Mouse (Mus musculus): ENCODE results near the gene Tulp3. TPM values are rescaled to one million over a fixed set of nuclear protein-coding genes. Genes with fewer than 3 reads are reported as not detected.
"Not testable (repeated sequence)": the region's sequence is repeated elsewhere in the genome, so short reads cannot be mapped to it uniquely, and the experiment has no call there.

Tulp3 gene
- 26.9 and 30.9 TPM in 2 replicates for polyA plus RNA-seq (2015; fragmentation: Nextera tagmentation; extraction: Ambion mirVana)

DNA sequence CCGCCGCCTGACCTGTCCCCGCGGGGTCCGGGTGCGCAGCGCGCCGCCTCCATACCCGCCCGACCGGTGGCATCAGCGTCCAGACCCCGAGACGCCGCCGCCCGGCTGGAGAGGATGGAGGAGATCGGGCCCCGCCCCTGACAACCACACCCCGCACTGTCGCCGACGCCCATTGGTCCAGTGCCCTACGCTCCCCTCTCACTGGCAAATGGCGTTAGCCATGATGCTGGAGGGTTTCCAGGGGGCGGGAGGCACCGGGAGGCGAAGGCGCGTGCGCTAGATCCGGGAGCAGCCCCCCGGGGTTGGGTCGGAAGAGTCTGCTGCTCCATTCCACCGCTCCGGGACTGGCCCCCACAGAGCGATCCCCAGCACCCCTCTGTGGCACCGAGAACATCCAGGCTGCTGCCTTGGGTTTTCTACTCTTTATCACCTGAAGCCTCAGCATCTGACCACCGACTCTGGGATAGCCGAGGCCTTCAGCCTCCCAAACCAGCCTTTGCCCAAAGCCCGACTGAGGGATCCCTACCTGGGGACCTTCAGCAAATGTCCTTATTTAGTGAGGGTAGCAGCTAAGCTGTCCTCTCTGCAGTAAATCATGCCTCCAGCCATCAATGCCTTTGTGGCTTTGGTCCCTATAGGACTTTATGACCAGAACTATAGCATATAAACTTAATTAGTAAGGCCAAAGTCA is at the start of gene Tulp3:
Tulp3 (minus strand) TSS at position 126 of the 691 bp plus-strand sequence.
- Histone ChIP-seq H3K9ac (peak within 1 kb of the TSS; percentile 72), H3K36me3 (peaks cover 24% of the 10 kb centered on the region), H3K4me3 (replicated peaks) (peak within 1 kb of the TSS; percentile 85), H3K27ac (replicated peaks) (peak within 1 kb of the TSS; percentile 95), H3K4me2 (replicated peaks) (peak within 1 kb of the TSS; percentile 78), H3K9me3 (replicated peaks) (no peaks in the 10 kb centered on the region), H3K4me1 (peaks cover 40% of the 10 kb centered on the region), H3K27me3 (no peaks in the 10 kb centered on the region)
- under 1% methylated on average over 41 of the region's 42 CpGs for WGBS
- ATAC-seq (ENCODE audit: insufficient number of reproducible peaks, low FRiP score, low TSS enrichment, low read depth): peak; percentile 98

DNA sequence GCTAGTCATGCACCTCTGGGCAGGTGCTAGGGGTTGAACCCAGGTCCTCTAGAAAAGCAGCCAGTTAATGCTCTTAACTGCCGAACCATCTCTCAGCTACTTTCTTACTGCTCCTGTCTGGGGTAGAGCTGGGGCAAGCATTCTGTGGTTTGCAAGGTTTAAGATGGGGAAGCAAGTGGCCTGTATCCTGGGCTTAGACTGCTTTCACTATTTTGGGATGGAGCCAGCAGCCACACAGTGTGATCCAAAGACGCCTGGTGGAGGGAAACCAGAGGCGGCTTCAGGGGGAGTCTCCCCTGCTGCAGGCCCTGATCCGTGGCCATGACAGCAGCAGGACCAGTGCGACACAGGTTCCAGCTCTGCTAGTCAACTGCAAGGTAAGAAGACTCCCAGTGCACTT is 49.1 kb upstream of the Tulp3 start:
- no peak overlapping the region for H3K4me2 ChIP-seq (replicated peaks)
- WGBS: 43% methylated on average over 5 of the region's 5 CpGs
- H3K4me1 ChIP-seq: peaks cover 6% of the 10 kb centered on the region; the same call in 1 of the 2 replicates
- ATAC-seq (ENCODE audit: insufficient number of reproducible peaks, low FRiP score, low TSS enrichment, low read depth): no peak
- H3K36me3 ChIP-seq: peaks cover 35% of the 10 kb centered on the region
- no peaks in the 10 kb centered on the region for H3K9me3 ChIP-seq (replicated peaks)
- H3K9ac ChIP-seq: no peak overlapping the region
- H3K27ac ChIP-seq (replicated peaks): no peak overlapping the region
- no peak overlapping the region for H3K4me3 ChIP-seq (replicated peaks)
- no peaks in the 10 kb centered on the region for H3K27me3 ChIP-seq

DNA sequence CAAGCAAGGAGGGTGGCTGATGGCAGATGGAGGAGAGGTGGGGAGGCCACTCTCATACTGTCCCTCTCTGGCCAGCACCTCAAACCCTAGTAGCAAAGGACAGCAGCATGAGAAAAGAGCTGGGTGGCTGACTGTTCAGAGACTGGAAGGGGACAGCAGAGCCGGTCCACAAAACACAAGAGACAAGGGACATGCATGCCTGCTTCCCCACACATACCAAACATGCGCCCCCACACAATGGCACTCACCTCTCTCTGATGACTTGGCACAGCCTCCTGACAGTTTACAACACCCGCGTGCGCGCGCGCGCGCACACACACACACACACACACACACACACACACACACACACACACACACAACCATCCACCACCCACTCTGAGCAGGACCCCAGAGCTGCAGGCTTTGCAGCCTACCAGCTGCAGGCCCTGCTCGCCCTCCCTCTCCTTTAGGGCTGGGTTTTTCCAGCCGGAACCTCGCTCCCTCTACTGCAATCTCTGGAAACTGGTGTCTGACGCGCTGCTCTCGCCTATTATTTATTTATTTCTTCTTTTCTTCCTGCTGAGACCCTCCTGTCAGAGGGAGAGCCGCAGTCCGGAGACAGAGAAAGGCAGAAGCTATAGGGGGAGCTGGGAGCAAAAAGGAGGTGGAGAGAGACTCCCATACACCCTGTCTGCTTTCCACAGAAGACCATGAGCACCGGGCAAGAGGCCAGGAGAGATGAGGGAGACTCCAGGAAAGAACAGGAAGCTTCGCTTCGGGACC is 44.0 kb upstream of the Tulp3 start:
- peak overlapping the region; percentile 41 for H3K4me2 ChIP-seq (replicated peaks)
- H3K27ac ChIP-seq (replicated peaks): no peak overlapping the region
- ATAC-seq (ENCODE audit: insufficient number of reproducible peaks, low FRiP score, low TSS enrichment, low read depth): peak; percentile 70
- no peaks in the 10 kb centered on the region for H3K9me3 ChIP-seq (replicated peaks)
- peaks cover 9% of the 10 kb centered on the region; the same call in 1 of the 2 replicates for H3K4me1 ChIP-seq
- WGBS: 21% methylated on average over 16 of the region's 21 CpGs
- peak overlapping the region; percentile 30 for H3K4me3 ChIP-seq (replicated peaks)
- H3K27me3 ChIP-seq: no peaks in the 10 kb centered on the region
- H3K9ac ChIP-seq: no peak overlapping the region
- H3K36me3 ChIP-seq: no peaks in the 10 kb centered on the region

DNA sequence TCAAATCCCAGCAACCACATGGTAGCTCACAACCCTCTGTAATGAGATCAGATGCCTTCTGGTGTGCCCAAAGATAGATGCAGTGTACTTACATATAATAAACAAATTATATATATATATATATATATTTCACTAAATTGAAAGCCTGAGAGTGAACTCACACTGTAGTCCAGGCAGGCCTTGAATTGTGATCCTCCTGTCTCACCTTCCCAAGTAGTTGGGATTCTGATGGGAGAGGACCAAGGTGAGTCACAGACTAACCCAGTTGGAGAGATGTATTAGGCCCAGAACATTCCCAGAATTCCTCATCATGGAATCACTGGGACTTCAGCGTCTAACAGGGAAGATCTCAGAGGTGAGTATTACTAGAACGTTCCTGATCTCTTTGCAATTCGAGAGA is 43.3 kb upstream of the Tulp3 start, which contains the start of gene Nrip2:
Nrip2 (plus strand) TSS at position 301 of the 400 bp plus-strand sequence.
- Histone ChIP-seq H3K4me1 (peaks cover 9% of the 10 kb centered on the region; the same call in 1 of the 2 replicates), H3K27ac (replicated peaks) (no peak within 1 kb of the TSS), H3K36me3 (no peaks in the 10 kb centered on the region), H3K27me3 (no peaks in the 10 kb centered on the region), H3K9ac (no peak within 1 kb of the TSS), H3K9me3 (replicated peaks) (no peaks in the 10 kb centered on the region), H3K4me2 (replicated peaks) (peak within 1 kb of the TSS; percentile 41), H3K4me3 (replicated peaks) (peak within 1 kb of the TSS; percentile 30)
- ATAC-seq (ENCODE audit: insufficient number of reproducible peaks, low FRiP score, low TSS enrichment, low read depth): no peak
- 71% methylated on average over 3 of the region's 3 CpGs for WGBS

DNA sequence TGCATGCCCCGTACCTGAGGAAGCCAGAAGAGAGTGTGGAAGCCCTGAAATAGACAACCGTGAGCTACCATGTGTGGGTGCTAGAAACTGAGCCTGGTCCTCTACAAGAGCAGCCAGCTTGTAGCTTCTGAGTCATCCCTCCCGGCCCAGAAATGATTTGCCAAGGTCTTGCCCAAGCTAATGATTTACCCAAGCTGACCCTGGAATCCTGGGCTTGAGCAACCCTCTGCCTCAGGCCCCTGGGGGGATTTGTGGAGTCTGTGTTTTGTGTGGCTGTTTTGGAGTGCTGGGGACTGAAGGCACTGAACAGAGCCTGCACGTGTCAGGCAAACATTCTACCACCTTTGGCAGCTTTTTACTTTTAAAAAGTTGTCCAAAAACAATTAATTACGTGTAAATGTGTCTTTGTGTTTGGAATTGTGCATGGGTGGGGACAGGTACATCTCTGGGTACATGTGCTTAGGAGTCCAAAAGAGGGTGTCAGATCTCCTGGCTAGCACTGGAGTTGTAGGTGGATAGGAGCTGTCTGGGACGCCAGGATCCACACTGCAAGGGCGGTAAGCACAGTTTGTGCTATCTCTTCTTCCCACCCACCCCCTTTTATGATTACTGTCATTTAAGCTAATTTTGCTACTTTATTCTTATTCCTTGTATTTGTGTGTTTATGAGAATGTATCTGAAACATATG is 42.1 kb upstream of the Tulp3 start:
- Histone ChIP-seq H3K27me3 (no peaks in the 10 kb centered on the region), H3K4me2 (replicated peaks) (no peak overlapping the region), H3K4me1 (peaks cover 9% of the 10 kb centered on the region; the same call in 1 of the 2 replicates), H3K27ac (replicated peaks) (no peak overlapping the region), H3K9ac (no peak overlapping the region), H3K4me3 (replicated peaks) (no peak overlapping the region), H3K36me3 (no peaks in the 10 kb centered on the region), H3K9me3 (replicated peaks) (no peaks in the 10 kb centered on the region)
- 80% methylated on average over 7 of the region's 7 CpGs for WGBS
- ATAC-seq (ENCODE audit: insufficient number of reproducible peaks, low FRiP score, low TSS enrichment, low read depth): no peak

DNA sequence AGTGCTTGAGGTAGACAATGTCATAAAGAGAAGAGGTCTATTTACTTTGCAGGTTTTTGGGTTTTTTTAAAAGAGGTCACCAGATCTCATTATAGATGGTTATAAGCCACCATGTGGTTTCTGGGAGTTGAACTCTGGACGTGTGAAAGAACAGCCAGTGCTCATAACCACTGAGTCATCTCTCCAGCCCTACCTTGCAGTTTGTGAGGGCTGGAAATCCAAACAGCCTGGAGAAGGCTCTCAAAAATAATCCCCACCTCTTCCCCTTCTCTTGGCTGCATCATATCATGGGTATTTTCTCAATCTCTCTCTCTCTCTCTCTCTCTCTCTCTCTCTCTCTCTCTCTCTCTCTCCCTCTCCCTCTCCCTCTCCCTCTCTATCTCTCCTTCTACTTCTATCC is 35.0 kb upstream of the Tulp3 start:
- no peak for ATAC-seq (ENCODE audit: insufficient number of reproducible peaks, low FRiP score, low TSS enrichment, low read depth)
- H3K27ac ChIP-seq (replicated peaks): no peak overlapping the region
- no peaks in the 10 kb centered on the region for H3K27me3 ChIP-seq
- no peak overlapping the region for H3K4me3 ChIP-seq (replicated peaks)
- 57% methylated on average over 1 of the region's 1 CpGs for WGBS
- H3K9me3 ChIP-seq (replicated peaks): no peaks in the 10 kb centered on the region
- 0 out of 2 replicates have a peak, but pooled peaks cover 6% of the 10 kb centered on the region for H3K4me1 ChIP-seq
- H3K36me3 ChIP-seq: no peaks in the 10 kb centered on the region
- no peak overlapping the region for H3K4me2 ChIP-seq (replicated peaks)
- H3K9ac ChIP-seq: no peak overlapping the region

DNA sequence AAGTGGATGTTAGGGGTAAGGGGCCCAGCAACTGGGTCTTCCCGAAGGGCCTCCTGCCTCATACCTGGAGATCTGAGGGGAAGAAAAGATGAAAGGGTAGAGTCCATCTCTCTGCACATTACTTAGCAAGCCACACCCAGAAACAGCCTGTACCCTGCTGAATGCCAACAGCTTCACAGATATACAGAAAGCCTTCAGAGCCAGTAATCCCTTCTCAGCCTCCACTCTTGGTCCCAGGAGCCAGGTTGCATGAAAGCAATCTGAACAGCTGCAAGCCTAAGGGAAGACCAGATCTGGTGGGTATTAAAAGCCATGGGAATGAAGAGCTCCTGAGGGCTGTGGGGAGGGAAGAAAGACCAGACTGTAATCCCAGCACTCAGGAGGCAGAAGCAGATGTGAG is 33.5 kb upstream of the Tulp3 start:
- WGBS: 65% methylated on average over 1 of the region's 1 CpGs
- ATAC-seq (ENCODE audit: insufficient number of reproducible peaks, low FRiP score, low TSS enrichment, low read depth): peak; percentile 49; the same call in 1 of the 2 replicates
- Histone ChIP-seq H3K27ac (replicated peaks) (no peak overlapping the region), H3K4me2 (replicated peaks) (no peak overlapping the region), H3K36me3 (no peaks in the 10 kb centered on the region), H3K4me3 (replicated peaks) (no peak overlapping the region), H3K9me3 (replicated peaks) (no peaks in the 10 kb centered on the region), H3K27me3 (no peaks in the 10 kb centered on the region), H3K9ac (no peak overlapping the region), H3K4me1 (0 out of 2 replicates have a peak, but pooled peaks cover 6% of the 10 kb centered on the region)

DNA sequence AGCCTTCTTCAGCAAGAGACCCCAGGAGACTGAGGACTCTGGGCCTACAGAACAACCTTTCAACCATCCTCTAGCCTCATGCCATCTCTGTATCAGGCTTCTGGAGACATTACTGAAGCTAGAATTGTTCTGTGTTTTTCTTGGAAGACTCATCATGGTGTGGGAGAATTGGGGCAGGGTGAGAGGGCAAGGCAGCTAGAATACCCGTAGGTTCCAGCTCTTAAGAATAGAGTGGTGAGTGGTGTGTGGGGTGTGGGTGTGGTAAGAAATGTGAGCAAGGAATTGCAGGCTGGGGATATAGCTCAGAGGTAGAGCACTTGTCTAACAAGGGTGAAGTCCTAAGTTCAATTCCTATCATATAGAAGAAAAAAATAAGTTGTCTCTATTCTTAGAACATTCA is 29.4 kb upstream of the Tulp3 start:
- Histone ChIP-seq H3K4me1 (0 out of 2 replicates have a peak, but pooled peaks cover 6% of the 10 kb centered on the region), H3K4me2 (replicated peaks) (no peak overlapping the region), H3K9me3 (replicated peaks) (no peaks in the 10 kb centered on the region), H3K4me3 (replicated peaks) (no peak overlapping the region), H3K9ac (no peak overlapping the region), H3K27me3 (no peaks in the 10 kb centered on the region), H3K36me3 (no peaks in the 10 kb centered on the region), H3K27ac (replicated peaks) (no peak overlapping the region)
- no peak for ATAC-seq (ENCODE audit: insufficient number of reproducible peaks, low FRiP score, low TSS enrichment, low read depth)
- 72% methylated on average over 1 of the region's 1 CpGs for WGBS

DNA sequence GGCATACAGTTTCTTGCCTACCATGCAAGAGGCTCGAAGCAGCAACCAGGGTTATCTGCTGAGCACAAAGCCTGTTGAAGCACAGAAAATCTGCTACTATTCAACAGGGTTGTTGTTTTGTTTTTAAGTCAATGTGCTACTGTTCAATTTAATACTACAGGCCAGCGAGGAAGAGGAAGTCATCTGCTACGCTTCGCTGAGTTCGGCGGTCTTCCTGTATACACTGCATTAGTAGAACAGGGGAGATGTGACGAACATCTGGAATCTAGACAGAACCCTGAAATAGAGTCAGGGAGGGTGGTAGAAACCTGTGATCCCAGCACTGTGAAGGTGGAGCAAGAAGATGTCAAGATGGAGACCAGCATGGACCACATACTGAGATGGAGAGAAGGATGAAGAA is 28.1 kb upstream of the Tulp3 start:
- H3K9me3 ChIP-seq (replicated peaks): no peaks in the 10 kb centered on the region
- WGBS: 65% methylated on average over 7 of the region's 7 CpGs

DNA sequence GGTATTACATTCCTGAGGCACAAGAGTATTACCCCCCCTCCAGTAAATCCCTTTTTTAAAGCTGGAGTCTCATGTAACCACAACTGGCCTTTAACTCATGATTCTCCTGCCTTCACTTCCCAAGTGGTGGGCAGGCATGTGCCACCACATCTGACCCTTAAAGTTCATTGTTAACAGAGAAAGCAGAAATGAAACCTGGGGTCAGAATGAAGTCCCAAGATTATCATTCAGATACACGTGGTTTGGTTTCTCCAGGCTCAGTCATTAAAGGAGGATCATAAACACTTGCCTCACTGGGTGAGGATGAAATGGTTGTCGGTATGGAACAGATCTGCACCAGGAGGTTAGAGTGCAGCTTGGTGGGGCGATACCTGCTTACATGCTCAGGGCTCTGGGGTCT is 25.6 kb upstream of the Tulp3 start:
- Histone ChIP-seq H3K4me1 (0 out of 2 replicates have a peak, but pooled peaks cover 2% of the 10 kb centered on the region), H3K4me3 (replicated peaks) (no peak overlapping the region), H3K27me3 (no peaks in the 10 kb centered on the region), H3K9ac (no peak overlapping the region), H3K36me3 (no peaks in the 10 kb centered on the region), H3K27ac (replicated peaks) (no peak overlapping the region), H3K9me3 (replicated peaks) (no peaks in the 10 kb centered on the region), H3K4me2 (replicated peaks) (no peak overlapping the region)
- 73% methylated on average over 3 of the region's 3 CpGs for WGBS
- no peak for ATAC-seq (ENCODE audit: insufficient number of reproducible peaks, low FRiP score, low TSS enrichment, low read depth)

More for the DNA sequence above, 28.1 kb upstream of the Tulp3 start:
- Histone ChIP-seq H3K9ac (no peak overlapping the region), H3K4me2 (replicated peaks) (no peak overlapping the region), H3K27ac (replicated peaks) (no peak overlapping the region), H3K4me1 (0 out of 2 replicates have a peak, but pooled peaks cover 6% of the 10 kb centered on the region), H3K36me3 (no peaks in the 10 kb centered on the region), H3K27me3 (no peaks in the 10 kb centered on the region), H3K4me3 (replicated peaks) (no peak overlapping the region)
- no peak for ATAC-seq (ENCODE audit: insufficient number of reproducible peaks, low FRiP score, low TSS enrichment, low read depth)

DNA sequence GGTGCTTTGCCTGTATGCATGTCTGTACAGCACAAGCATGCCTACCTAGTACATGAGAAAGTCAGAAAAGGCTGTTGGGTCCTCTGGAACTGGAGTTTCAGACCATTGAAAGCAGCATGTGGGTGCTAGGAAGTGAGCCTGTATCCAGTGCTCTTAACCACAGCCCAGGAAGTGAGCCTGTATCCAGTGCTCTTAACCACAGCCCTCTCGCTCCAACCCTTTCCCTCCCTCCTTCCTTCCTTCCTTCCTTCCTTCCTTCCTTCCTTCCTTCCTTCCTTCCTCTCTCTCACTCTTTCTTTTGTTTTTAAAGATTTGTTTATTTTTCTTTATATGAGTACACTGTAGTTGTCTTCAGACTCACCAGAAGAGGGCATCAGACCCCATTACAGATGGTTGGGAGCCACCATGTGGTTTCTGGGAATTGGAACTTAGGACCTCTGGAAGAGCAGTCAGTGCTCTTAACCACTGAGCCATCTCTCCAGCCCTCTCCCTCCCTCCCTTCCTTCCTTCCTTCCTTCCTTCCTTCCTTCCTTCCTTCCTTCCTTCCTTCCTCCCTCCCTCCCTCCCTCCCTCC is 25.0 kb upstream of the Tulp3 start:
- H3K27me3 ChIP-seq; H3K4me2 ChIP-seq (replicated peaks); ATAC-seq (ENCODE audit: insufficient number of reproducible peaks, low FRiP score, low TSS enrichment, low read depth); H3K4me1 ChIP-seq; H3K9ac ChIP-seq; H3K9me3 ChIP-seq (replicated peaks); H3K4me3 ChIP-seq (replicated peaks); H3K27ac ChIP-seq (replicated peaks); H3K36me3 ChIP-seq: not testable (repeated sequence)
- WGBS: 59% methylated on average over 1 of the region's 1 CpGs
